Mouse (Mus musculus): ENCODE data around the gene Ttbk2. TPM values are rescaled to one million over a fixed set of nuclear protein-coding genes. Genes with fewer than 3 reads are reported as not detected.

Gene Ttbk2
- total RNA-seq (2023): 1 to 10 TPM; 3.9 to 5.8 TPM

GRCm38 (mm10) chr2:120850424-120851082, at the start of gene Ttbk2:
Ttbk2 (minus strand) TSS chr2:120850604.

GRCm38 (mm10) chr2:120849449-120850423, 668 bp downstream of the Ttbk2 start, which contains the start of gene Cdan1:
Cdan1 (minus strand) TSS chr2:120850128.

Other genes starting within 250 kb of the Ttbk2 start
- gene Haus2, start 241.2 kb downstream of the Ttbk2 start, total RNA-seq (2023): 10 to 100 TPM; 13.4 to 14.3 TPM
- 10 to 100 TPM; 18.6 to 20.7 TPM for gene Lrrc57, start 241.1 kb downstream of the Ttbk2 start, total RNA-seq (2023)
- 10 to 100 TPM; 12.4 to 18.7 TPM for gene Stard9, start 221.5 kb downstream of the Ttbk2 start, total RNA-seq (2023)
- gene Cdan1, start 476 bp downstream of the Ttbk2 start, total RNA-seq (2023): 10 to 100 TPM; 19.0 to 22.4 TPM
- gene Ubr1, start 120.1 kb upstream of the Ttbk2 start, total RNA-seq (2023): 10 to 100 TPM; 26.0 to 26.7 TPM
- gene Tmem62, start 126.4 kb upstream of the Ttbk2 start, total RNA-seq (2023): 10 to 100 TPM in 1 of 2 experiments, 1 to 10 TPM in 1; 5.9 to 13.4 TPM
- 10 to 100 TPM; 69.5 to 74.3 TPM for gene Ccndbp1, start 157.8 kb upstream of the Ttbk2 start, total RNA-seq (2023)
- 1 to 10 TPM; 2.6 to 6.5 TPM for gene Epb42, start 186.5 kb upstream of the Ttbk2 start, total RNA-seq (2023)
- gene Tgm5, start 235.2 kb upstream of the Ttbk2 start, total RNA-seq (2023): not detected